Mouse (Mus musculus): ENCODE data around the gene Spz1. TPM values are rescaled to one million over a fixed set of nuclear protein-coding genes. Genes with fewer than 3 reads are reported as not detected.
A peak's percentile ranks its signal among the peaks of the same experiment; 100 is the strongest.
"Not testable (repeated sequence)": the region's sequence is repeated elsewhere in the genome, so short reads cannot be mapped to it uniquely, and the experiment has no call there.

The Spz1 gene
- polyA plus RNA-seq, 1 experiment from 2014 or later, result not detected

- H3K27ac ChIP-seq (ENCODE audit: low read depth, low read length); H3K4me2 ChIP-seq (replicated peaks; ENCODE audit: low read depth, low read length); H3K4me3 ChIP-seq (ENCODE audit: low read length); H3K36me3 ChIP-seq (ENCODE audit: control insufficient read depth, insufficient read depth, low read length); H3K9ac ChIP-seq (ENCODE audit: low read depth, low read length); H3K9me3 ChIP-seq (ENCODE audit: control insufficient read depth, low read length); H3K4me1 ChIP-seq (ENCODE audit: control insufficient read depth, insufficient read depth, low read length); H3K27me3 ChIP-seq (ENCODE audit: control insufficient read depth, insufficient read depth, low read length); ATAC-seq (ENCODE audit: low FRiP score, low TSS enrichment): not testable (repeated sequence)
- WGBS, result 84% methylated on average over 4 of the region's 4 CpGs
Observed at GRCm38 (mm10) chr13:92605306-92605705, 29.3 kb upstream of the Spz1 start.

GRCm38 (mm10) chr13:92595424-92595823 lies 19.5 kb upstream of the Spz1 start:
- 56% methylated on average over 3 of the region's 3 CpGs for WGBS
- no peak overlapping the region for H3K9ac ChIP-seq (ENCODE audit: low read depth, low read length)

GRCm38 (mm10) chr13:92594907-92595306 lies 18.9 kb upstream of the Spz1 start:
- H3K4me3 ChIP-seq (ENCODE audit: low read length), result no peak overlapping the region
- H3K27me3 ChIP-seq (ENCODE audit: control insufficient read depth, insufficient read depth, low read length), result no peaks in the 10 kb centered on the region
- no peak overlapping the region for H3K9ac ChIP-seq (ENCODE audit: low read depth, low read length)
- no peak for ATAC-seq (ENCODE audit: low FRiP score, low TSS enrichment)
- H3K9me3 ChIP-seq (ENCODE audit: control insufficient read depth, low read length), result no peaks in the 10 kb centered on the region
- H3K4me2 ChIP-seq (replicated peaks; ENCODE audit: low read depth, low read length), result no peak overlapping the region
- WGBS, result 84% methylated on average over 3 of the region's 3 CpGs
- H3K36me3 ChIP-seq (ENCODE audit: control insufficient read depth, insufficient read depth, low read length), result no peaks in the 10 kb centered on the region
- H3K4me1 ChIP-seq (ENCODE audit: control insufficient read depth, insufficient read depth, low read length), result peaks cover 27% of the 10 kb centered on the region
- H3K27ac ChIP-seq (ENCODE audit: low read depth, low read length), result no peak overlapping the region

More at GRCm38 (mm10) chr13:92595424-92595823, 19.5 kb upstream of the Spz1 start:
- H3K36me3 ChIP-seq (ENCODE audit: control insufficient read depth, insufficient read depth, low read length), result no peaks in the 10 kb centered on the region
- H3K4me2 ChIP-seq (replicated peaks; ENCODE audit: low read depth, low read length), result no peak overlapping the region
- H3K27me3 ChIP-seq (ENCODE audit: control insufficient read depth, insufficient read depth, low read length), result no peaks in the 10 kb centered on the region
- ATAC-seq (ENCODE audit: low FRiP score, low TSS enrichment), result no peak
- peaks cover 25% of the 10 kb centered on the region for H3K4me1 ChIP-seq (ENCODE audit: control insufficient read depth, insufficient read depth, low read length)
- H3K9me3 ChIP-seq (ENCODE audit: control insufficient read depth, low read length), result no peaks in the 10 kb centered on the region
- H3K27ac ChIP-seq (ENCODE audit: low read depth, low read length), result no peak overlapping the region
- no peak overlapping the region for H3K4me3 ChIP-seq (ENCODE audit: low read length)

GRCm38 (mm10) chr13:92594481-92594880 lies 18.5 kb upstream of the Spz1 start:
- no peaks in the 10 kb centered on the region for H3K27me3 ChIP-seq (ENCODE audit: control insufficient read depth, insufficient read depth, low read length)
- H3K27ac ChIP-seq (ENCODE audit: low read depth, low read length), result peak overlapping the region; percentile 51; the same call in 1 of the 2 replicates
- no peaks in the 10 kb centered on the region for H3K36me3 ChIP-seq (ENCODE audit: control insufficient read depth, insufficient read depth, low read length)
- H3K4me2 ChIP-seq (replicated peaks; ENCODE audit: low read depth, low read length), result no peak overlapping the region; the same call in 1 of the 2 replicates
- no peak overlapping the region for H3K4me3 ChIP-seq (ENCODE audit: low read length)
- peak overlapping the region; percentile 28; the same call in 1 of the 2 replicates for H3K9ac ChIP-seq (ENCODE audit: low read depth, low read length)
- H3K4me1 ChIP-seq (ENCODE audit: control insufficient read depth, insufficient read depth, low read length), result peaks cover 27% of the 10 kb centered on the region
- WGBS, result 44% methylated on average over 6 of the region's 6 CpGs
- no peaks in the 10 kb centered on the region for H3K9me3 ChIP-seq (ENCODE audit: control insufficient read depth, low read length)
- no peak for ATAC-seq (ENCODE audit: low FRiP score, low TSS enrichment)

- Histone ChIP-seq H3K4me1 (ENCODE audit: control insufficient read depth, insufficient read depth, low read length) (peaks cover 33% of the 10 kb centered on the region), H3K27me3 (ENCODE audit: control insufficient read depth, insufficient read depth, low read length) (no peaks in the 10 kb centered on the region), H3K27ac (ENCODE audit: low read depth, low read length) (peak overlapping the region; percentile 79), H3K4me3 (ENCODE audit: low read length) (no peak overlapping the region), H3K9ac (ENCODE audit: low read depth, low read length) (peak overlapping the region; percentile 28; the same call in 1 of the 2 replicates), H3K9me3 (ENCODE audit: control insufficient read depth, low read length) (no peaks in the 10 kb centered on the region), H3K4me2 (replicated peaks; ENCODE audit: low read depth, low read length) (no peak overlapping the region; the same call in 1 of the 2 replicates), H3K36me3 (ENCODE audit: control insufficient read depth, insufficient read depth, low read length) (no peaks in the 10 kb centered on the region)
- no peak for ATAC-seq (ENCODE audit: low FRiP score, low TSS enrichment)
- 10% methylated on average over 3 of the region's 3 CpGs for WGBS
Observed at GRCm38 (mm10) chr13:92593731-92594396, 17.9 kb upstream of the Spz1 start.

- ATAC-seq (ENCODE audit: low FRiP score, low TSS enrichment), result peak; percentile 95
- WGBS, result 11% methylated on average over 12 of the region's 12 CpGs
- no peaks in the 10 kb centered on the region for H3K9me3 ChIP-seq (ENCODE audit: control insufficient read depth, low read length)
Observed at GRCm38 (mm10) chr13:92592786-92593635, 17.0 kb upstream of the Spz1 start.

GRCm38 (mm10) chr13:92592268-92592785 lies 16.4 kb upstream of the Spz1 start:
- Histone ChIP-seq H3K4me3 (ENCODE audit: low read length) (no peak overlapping the region), H3K36me3 (ENCODE audit: control insufficient read depth, insufficient read depth, low read length) (no peaks in the 10 kb centered on the region), H3K27me3 (ENCODE audit: control insufficient read depth, insufficient read depth, low read length) (no peaks in the 10 kb centered on the region), H3K4me1 (ENCODE audit: control insufficient read depth, insufficient read depth, low read length) (peaks cover 41% of the 10 kb centered on the region), H3K4me2 (replicated peaks; ENCODE audit: low read depth, low read length) (no peak overlapping the region), H3K9ac (ENCODE audit: low read depth, low read length) (no peak overlapping the region), H3K27ac (ENCODE audit: low read depth, low read length) (peak overlapping the region; percentile 79), H3K9me3 (ENCODE audit: control insufficient read depth, low read length) (no peaks in the 10 kb centered on the region)
- WGBS, result 43% methylated on average over 5 of the region's 5 CpGs
- ATAC-seq (ENCODE audit: low FRiP score, low TSS enrichment), result no peak

More at GRCm38 (mm10) chr13:92592786-92593635, 17.0 kb upstream of the Spz1 start:
- H3K4me3 ChIP-seq (ENCODE audit: low read length), result no peak overlapping the region
- H3K27me3 ChIP-seq (ENCODE audit: control insufficient read depth, insufficient read depth, low read length), result no peaks in the 10 kb centered on the region
- peaks cover 41% of the 10 kb centered on the region for H3K4me1 ChIP-seq (ENCODE audit: control insufficient read depth, insufficient read depth, low read length)
- no peak overlapping the region for H3K9ac ChIP-seq (ENCODE audit: low read depth, low read length)
- peak overlapping the region; percentile 17 for H3K4me2 ChIP-seq (replicated peaks; ENCODE audit: low read depth, low read length)
- H3K36me3 ChIP-seq (ENCODE audit: control insufficient read depth, insufficient read depth, low read length), result no peaks in the 10 kb centered on the region
- peak overlapping the region; percentile 79 for H3K27ac ChIP-seq (ENCODE audit: low read depth, low read length)

- no peaks in the 10 kb centered on the region for H3K27me3 ChIP-seq (ENCODE audit: control insufficient read depth, insufficient read depth, low read length)
- no peaks in the 10 kb centered on the region for H3K9me3 ChIP-seq (ENCODE audit: control insufficient read depth, low read length)
- H3K4me2 ChIP-seq (replicated peaks; ENCODE audit: low read depth, low read length), result no peak overlapping the region
- H3K4me3 ChIP-seq (ENCODE audit: low read length), result no peak overlapping the region
- 61% methylated on average over 3 of the region's 3 CpGs for WGBS
- peaks cover 41% of the 10 kb centered on the region for H3K4me1 ChIP-seq (ENCODE audit: control insufficient read depth, insufficient read depth, low read length)
- ATAC-seq (ENCODE audit: low FRiP score, low TSS enrichment), result no peak
- H3K36me3 ChIP-seq (ENCODE audit: control insufficient read depth, insufficient read depth, low read length), result no peaks in the 10 kb centered on the region
- H3K27ac ChIP-seq (ENCODE audit: low read depth, low read length), result no peak overlapping the region
- no peak overlapping the region for H3K9ac ChIP-seq (ENCODE audit: low read depth, low read length)
Observed at GRCm38 (mm10) chr13:92591225-92591624, 15.3 kb upstream of the Spz1 start.

GRCm38 (mm10) chr13:92589255-92589654 lies 13.3 kb upstream of the Spz1 start:
- Histone ChIP-seq H3K36me3 (ENCODE audit: control insufficient read depth, insufficient read depth, low read length) (no peaks in the 10 kb centered on the region), H3K27me3 (ENCODE audit: control insufficient read depth, insufficient read depth, low read length) (no peaks in the 10 kb centered on the region), H3K9ac (ENCODE audit: low read depth, low read length) (no peak overlapping the region), H3K4me3 (ENCODE audit: low read length) (no peak overlapping the region), H3K4me2 (replicated peaks; ENCODE audit: low read depth, low read length) (no peak overlapping the region), H3K27ac (ENCODE audit: low read depth, low read length) (no peak overlapping the region), H3K4me1 (ENCODE audit: control insufficient read depth, insufficient read depth, low read length) (peaks cover 38% of the 10 kb centered on the region), H3K9me3 (ENCODE audit: control insufficient read depth, low read length) (no peaks in the 10 kb centered on the region)
- ATAC-seq (ENCODE audit: low FRiP score, low TSS enrichment), result peak; percentile 30
